Mouse (Mus musculus): ENCODE measurements around the gene Rhbdd3. TPM values are rescaled to one million over a fixed set of nuclear protein-coding genes. Genes with fewer than 3 reads are reported as not detected.
"Not testable (repeated sequence)": the region's sequence is repeated elsewhere in the genome, so short reads cannot be mapped to it uniquely, and the experiment has no call there.

The Rhbdd3 gene
- polyA plus RNA-seq, 1 experiment: 18.8 TPM

GRCm38 (mm10) chr11:5063561-5064281, 35.0 kb upstream of the Rhbdd3 start:
- TF ChIP-seq CTCF (IDR thresholded peaks at IDR 0.05; ENCODE audit: insufficient read depth, low read length) (no peak), POLR2A (IDR thresholded peaks at IDR 0.05; ENCODE audit: borderline replicate concordance, extremely low read depth, low read depth, low read length) (no peak)
- peak; percentile 45 for DNase-seq
- peaks cover 29% of the 10 kb centered on the region for H3K4me1 ChIP-seq (ENCODE audit: control insufficient read depth, insufficient read depth, low read length)
- peak overlapping the region; percentile 83 for H3K4me3 ChIP-seq (replicated peaks; ENCODE audit: extremely low read depth, low read depth, low read length)
- 66% methylated on average over 30 of the region's 31 CpGs for WGBS

- Histone ChIP-seq H3K4me1 (ENCODE audit: control insufficient read depth, insufficient read depth, low read length) (peaks cover 23% of the 10 kb centered on the region), H3K4me3 (replicated peaks; ENCODE audit: extremely low read depth, low read depth, low read length) (peak overlapping the region; percentile 83)
- no peak for TF ChIP-seq CTCF (IDR thresholded peaks at IDR 0.05; ENCODE audit: insufficient read depth, low read length)
- 17% methylated on average over 38 of the region's 38 CpGs for WGBS
- no peak for DNase-seq
Measured at GRCm38 (mm10) chr11:5064282-5065055, 34.3 kb upstream of the Rhbdd3 start.

- Histone ChIP-seq H3K4me1 (ENCODE audit: control insufficient read depth, insufficient read depth, low read length) (peaks cover 21% of the 10 kb centered on the region), H3K4me3 (replicated peaks; ENCODE audit: extremely low read depth, low read depth, low read length) (peak within 1 kb of the TSS; percentile 83)
- TF ChIP-seq POLR2A (IDR thresholded peaks at IDR 0.05; ENCODE audit: borderline replicate concordance, extremely low read depth, low read depth, low read length): 0 out of 2 replicates have a peak, but pooled peaks have one; percentile 1
- TF ChIP-seq CTCF (IDR thresholded peaks at IDR 0.05; ENCODE audit: insufficient read depth, low read length): peak; percentile 69
- DNase-seq: peak; percentile 91
- WGBS: 1% methylated on average over 49 of the region's 50 CpGs
Measured at GRCm38 (mm10) chr11:5065056-5065821, 33.5 kb upstream of the Rhbdd3 start, which contains the start of gene Gas2l1. TSS of gene Gas2l1 (minus strand) at chr11:5065327.

- DNase-seq: no peak
- H3K4me1 ChIP-seq (ENCODE audit: control insufficient read depth, insufficient read depth, low read length): peaks cover 21% of the 10 kb centered on the region
- no peak overlapping the region for H3K4me3 ChIP-seq (replicated peaks; ENCODE audit: extremely low read depth, low read depth, low read length)
Measured at GRCm38 (mm10) chr11:5067063-5067462, 31.7 kb upstream of the Rhbdd3 start.

GRCm38 (mm10) chr11:5068126-5068971, 30.4 kb upstream of the Rhbdd3 start:
- no peak for DNase-seq
- Histone ChIP-seq H3K4me1 (ENCODE audit: control insufficient read depth, insufficient read depth, low read length) (peaks cover 10% of the 10 kb centered on the region), H3K4me3 (replicated peaks; ENCODE audit: extremely low read depth, low read depth, low read length) (no peak overlapping the region)
- 66% methylated on average over 9 of the region's 9 CpGs for WGBS
- TF ChIP-seq POLR2A (IDR thresholded peaks at IDR 0.05; ENCODE audit: borderline replicate concordance, extremely low read depth, low read depth, low read length) (no peak), CTCF (IDR thresholded peaks at IDR 0.05; ENCODE audit: insufficient read depth, low read length) (no peak)

More at GRCm38 (mm10) chr11:5067063-5067462, 31.7 kb upstream of the Rhbdd3 start:
- TF ChIP-seq POLR2A (IDR thresholded peaks at IDR 0.05; ENCODE audit: borderline replicate concordance, extremely low read depth, low read depth, low read length) (no peak), CTCF (IDR thresholded peaks at IDR 0.05; ENCODE audit: insufficient read depth, low read length) (no peak)

GRCm38 (mm10) chr11:5074882-5075281, 23.8 kb upstream of the Rhbdd3 start:
- no peak for DNase-seq
- TF ChIP-seq CTCF (IDR thresholded peaks at IDR 0.05; ENCODE audit: insufficient read depth, low read length) (peak; percentile 17; the same call in 1 of the 2 replicates), POLR2A (IDR thresholded peaks at IDR 0.05; ENCODE audit: borderline replicate concordance, extremely low read depth, low read depth, low read length) (no peak)
- H3K4me1 ChIP-seq (ENCODE audit: control insufficient read depth, insufficient read depth, low read length): no peaks in the 10 kb centered on the region
- no peak overlapping the region for H3K4me3 ChIP-seq (replicated peaks; ENCODE audit: extremely low read depth, low read depth, low read length)
- 66% methylated on average over 4 of the region's 4 CpGs for WGBS

- no peak for TF ChIP-seq POLR2A (IDR thresholded peaks at IDR 0.05; ENCODE audit: borderline replicate concordance, extremely low read depth, low read depth, low read length)
- TF ChIP-seq CTCF (IDR thresholded peaks at IDR 0.05; ENCODE audit: insufficient read depth, low read length): no peak
- no peak for DNase-seq
- no peak overlapping the region for H3K4me3 ChIP-seq (replicated peaks; ENCODE audit: extremely low read depth, low read depth, low read length)
- H3K4me1 ChIP-seq (ENCODE audit: control insufficient read depth, insufficient read depth, low read length): no peaks in the 10 kb centered on the region
Measured at GRCm38 (mm10) chr11:5075760-5076159, 23.0 kb upstream of the Rhbdd3 start.

GRCm38 (mm10) chr11:5076843-5077242, 21.9 kb upstream of the Rhbdd3 start:
- 86% methylated on average over 4 of the region's 5 CpGs for WGBS
- not testable (repeated sequence) for DNase-seq; H3K4me3 ChIP-seq (replicated peaks; ENCODE audit: extremely low read depth, low read depth, low read length); H3K4me1 ChIP-seq (ENCODE audit: control insufficient read depth, insufficient read depth, low read length)

GRCm38 (mm10) chr11:5089147-5089546, 9.6 kb upstream of the Rhbdd3 start:
- 95% methylated on average over 1 of the region's 1 CpGs for WGBS
- TF ChIP-seq CTCF (IDR thresholded peaks at IDR 0.05; ENCODE audit: insufficient read depth, low read length): no peak
- TF ChIP-seq POLR2A (IDR thresholded peaks at IDR 0.05; ENCODE audit: borderline replicate concordance, extremely low read depth, low read depth, low read length): no peak
- no peak for DNase-seq
- no peak overlapping the region for H3K4me3 ChIP-seq (replicated peaks; ENCODE audit: extremely low read depth, low read depth, low read length)
- peaks cover 4% of the 10 kb centered on the region for H3K4me1 ChIP-seq (ENCODE audit: control insufficient read depth, insufficient read depth, low read length)

All from lung, adult 2 months (tissue).